In the genomic region with DNA sequence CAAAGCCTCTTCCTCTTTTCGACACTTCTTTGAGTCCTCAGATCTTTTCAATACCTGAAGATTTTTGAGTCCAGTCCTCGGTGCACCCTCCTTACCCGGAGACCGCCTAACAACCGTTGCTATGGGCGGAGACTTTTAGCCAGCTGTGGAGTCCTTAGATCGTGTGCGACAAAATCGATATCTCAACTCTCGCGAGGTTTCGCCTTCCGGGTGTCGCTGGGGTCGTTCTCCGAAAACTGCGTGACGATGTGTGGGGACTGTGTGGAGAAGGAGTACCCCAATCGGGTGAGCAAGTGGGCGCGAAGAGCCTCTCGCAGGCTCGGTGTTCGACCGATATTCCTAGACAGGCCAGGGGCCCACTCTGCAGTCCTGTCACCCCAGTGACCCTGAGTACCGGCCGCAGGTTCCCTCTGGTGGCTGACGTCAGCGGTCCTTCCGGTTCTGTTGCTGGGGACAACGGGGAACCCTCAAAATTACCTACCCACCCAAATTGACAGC, we compare ENCODE assay signal across 8 mouse cellular contexts. TPM values are rescaled to one million over a fixed set of nuclear protein-coding genes. Genes with fewer than 3 reads are reported as not detected.
DNase-seq lines count a peak whose midpoint lies in the region; ATAC-seq lines count a peak whose summit lies in the region.

A gene (plus strand): TSS at position 185 of the 498 bp plus-strand sequence.
A gene (plus strand): TSS at position 236 of the 498 bp plus-strand sequence.

- peaks cover 13% of the 10 kb centered on the region for H3K4me1 ChIP-seq in heart, embryonic 13.5 days
- peaks cover 21% of the 10 kb centered on the region for H3K4me1 ChIP-seq in liver, embryonic 12.5 days
- peaks cover 6% of the 10 kb centered on the region for H3K4me1 ChIP-seq in stomach, embryonic 15.5 days

- H3K36me3 ChIP-seq in heart, embryonic 13.5 days = no peaks in the 10 kb centered on the region
- H3K36me3 ChIP-seq in liver, embryonic 12.5 days = no peaks in the 10 kb centered on the region
- H3K36me3 ChIP-seq in stomach, embryonic 15.5 days = no peaks in the 10 kb centered on the region

- peak within 1 kb of the TSS; percentile 90 for H3K9ac ChIP-seq in heart, embryonic 13.5 days
- peak within 1 kb of the TSS; percentile 81 for H3K9ac ChIP-seq in liver, embryonic 12.5 days
- peak within 1 kb of the TSS; percentile 54; the same call in 1 of the 2 replicates for H3K9ac ChIP-seq in stomach, embryonic 15.5 days

- under 1% methylated on average over 31 of the region's 31 CpGs for WGBS in heart, embryonic 13.5 days
- under 1% methylated on average over 31 of the region's 31 CpGs for WGBS in liver, embryonic 12.5 days (ENCODE audit: insufficient replicate concordance)
- under 1% methylated on average over 31 of the region's 31 CpGs for WGBS in stomach, embryonic 15.5 days

- H3K4me3 ChIP-seq in heart, embryonic 13.5 days = peak within 1 kb of the TSS; percentile 77
- peak within 1 kb of the TSS; percentile 78 for H3K4me3 ChIP-seq in liver, embryonic 12.5 days
- peak within 1 kb of the TSS; percentile 71 for H3K4me3 ChIP-seq in stomach, embryonic 15.5 days (replicated peaks)

- peak; percentile 98 for DNase-seq in CD4-positive helper T cell, adult 2 months (ENCODE audit: low read depth, low spot score)
- peak; percentile 90 for DNase-seq in brain, embryonic 18.5 days (ENCODE audit: low read depth, low spot score)
- DNase-seq in kidney, postnatal 10 days = peak; percentile 95
- peak; percentile 96 to 97 for DNase-seq in natural killer cell, adult 2 months (ENCODE audit: low spot score in 2 of 2)

- H3K4me2 ChIP-seq in heart, embryonic 13.5 days = peak within 1 kb of the TSS; percentile 75
- peak within 1 kb of the TSS; percentile 74 for H3K4me2 ChIP-seq in liver, embryonic 12.5 days
- peak within 1 kb of the TSS; percentile 76 for H3K4me2 ChIP-seq in stomach, embryonic 15.5 days

- peak; percentile 97 for ATAC-seq in erythroid progenitor cell, adult 5-6 weeks (replicated peaks; ENCODE audit: low FRiP score, poor library complexity, severe bottlenecking)
- ATAC-seq in heart, embryonic 13.5 days (ENCODE audit: extremely low read depth, insufficient number of reproducible peaks, low FRiP score, low TSS enrichment) = peak; percentile 90
- ATAC-seq in liver, embryonic 12.5 days = peak; percentile 98
- peak; percentile 98 for ATAC-seq in stomach, embryonic 15.5 days (ENCODE audit: insufficient read depth, low FRiP score, low read depth)

- no peaks in the 10 kb centered on the region for H3K9me3 ChIP-seq in heart, embryonic 13.5 days
- H3K9me3 ChIP-seq in liver, embryonic 12.5 days (replicated peaks) = no peaks in the 10 kb centered on the region
- no peaks in the 10 kb centered on the region for H3K9me3 ChIP-seq in stomach, embryonic 15.5 days

- no peaks in the 10 kb centered on the region for H3K27me3 ChIP-seq in heart, embryonic 13.5 days (replicated peaks)
- H3K27me3 ChIP-seq in liver, embryonic 12.5 days (replicated peaks) = no peaks in the 10 kb centered on the region; the same call in 1 of the 2 replicates
- H3K27me3 ChIP-seq in stomach, embryonic 15.5 days (replicated peaks) = no peaks in the 10 kb centered on the region

- peak within 1 kb of the TSS; percentile 85 for H3K27ac ChIP-seq in heart, embryonic 13.5 days (replicated peaks)
- H3K27ac ChIP-seq in liver, embryonic 12.5 days = peak within 1 kb of the TSS; percentile 90
- peak within 1 kb of the TSS; percentile 65 for H3K27ac ChIP-seq in stomach, embryonic 15.5 days

RNA-seq across cellular contexts. Expression of the first gene that starts in this region (rescaled TPM):
- total RNA-seq in erythroid progenitor cell, adult 5-6 weeks (2015; ENCODE audit: low replicate concordance) = 28.5 and 66.0 TPM in 2 replicates
- 24.4 and 42.7 TPM in 2 replicates for total RNA-seq in erythroid progenitor cell, adult 5-6 weeks (2017; ENCODE audit: low replicate concordance)
- 155 and 187 TPM in 2 replicates for polyA plus RNA-seq in heart, embryonic 13.5 days (2015; fragmentation: Nextera tagmentation; extraction: Ambion mirVana)
- polyA plus RNA-seq in liver, embryonic 12.5 days (2016; fragmentation: Nextera tagmentation; extraction: Ambion mirVana) = 99.2 and 101 TPM in 2 replicates
- 145 and 147 TPM in 2 replicates for polyA plus RNA-seq in stomach, embryonic 15.5 days (2015; fragmentation: Nextera tagmentation; extraction: Ambion mirVana)

RNA-seq across cellular contexts. Expression of the second gene that starts in this region (rescaled TPM):
- total RNA-seq in erythroid progenitor cell, adult 5-6 weeks (2015; ENCODE audit: low replicate concordance) = 51.9 and 77.1 TPM in 2 replicates
- 21.3 and 47.2 TPM in 2 replicates for total RNA-seq in erythroid progenitor cell, adult 5-6 weeks (2017; ENCODE audit: low replicate concordance)
- polyA plus RNA-seq in heart, embryonic 13.5 days (2015; fragmentation: Nextera tagmentation; extraction: Ambion mirVana) = 25.9 and 26.5 TPM in 2 replicates
- polyA plus RNA-seq in liver, embryonic 12.5 days (2016; fragmentation: Nextera tagmentation; extraction: Ambion mirVana) = 30.7 and 31.3 TPM in 2 replicates
- polyA plus RNA-seq in stomach, embryonic 15.5 days (2015; fragmentation: Nextera tagmentation; extraction: Ambion mirVana) = 33.7 and 35.7 TPM in 2 replicates

Comparison
In these comparisons a context has a peak if more than half of its experiments do, and no peak if none do; other contexts are left out.
1. Peak in every context shown above with its lines: DNase-seq, ATAC-seq, H3K4me3 ChIP-seq and H3K27ac ChIP-seq.